18 mouse cellular contexts compared by ENCODE assay signal in the genomic region with DNA sequence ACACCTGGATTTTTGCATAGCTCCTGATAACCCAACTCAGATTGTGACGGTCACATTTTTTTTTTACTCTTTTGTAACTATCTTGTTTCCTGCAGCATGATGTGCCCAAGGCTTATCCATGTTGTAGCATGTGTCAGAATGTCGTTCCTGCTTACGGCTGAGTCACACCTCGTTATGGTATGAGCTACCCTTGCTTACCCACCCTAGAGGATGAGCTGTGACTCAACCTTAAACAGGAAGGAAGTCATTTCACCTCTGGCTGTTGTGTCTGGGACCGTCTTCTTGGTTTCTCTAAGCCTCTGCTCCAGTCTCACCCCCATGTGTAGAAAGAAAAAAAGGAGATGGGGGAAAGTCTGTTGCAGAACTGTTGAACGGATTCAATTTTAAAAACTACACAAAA.
DNase-seq lines count a peak whose midpoint lies in the region; ATAC-seq lines count a peak whose summit lies in the region.
"Had no signal": no experiment of that assay in that cellular context is flagged by ENCODE, and none has a peak within 500 bp of the region (broad histone marks: within the 10 kb centered on the region; RNA-seq: fewer than 3 reads in every experiment).

No protein-coding gene starts in this region.

- ATAC-seq in granulocyte monocyte progenitor cell, adult 5-6 weeks (replicated peaks; ENCODE audit: poor library complexity, severe bottlenecking): peak; percentile 52
- peak; percentile 58 for ATAC-seq in megakaryocyte progenitor cell, adult 5-6 weeks (replicated peaks; ENCODE audit: poor library complexity)
- no peak for ATAC-seq in activated CD4-positive, CD25-positive, alpha-beta regulatory T cell, adult 4 months
- ATAC-seq: forebrain, embryonic 16.5 days; Patski had no signal

- peak; percentile 54 for DNase-seq in 416B (ENCODE audit: low read depth)
- DNase-seq in heart, postnatal 14 days: no peak
- DNase-seq in thymus, postnatal 36 days: no peak
- DNase-seq: adrenal gland, adult 2 months; adrenal gland, postnatal 10 days; adrenal gland, postnatal 25 days; cerebellum, adult 11 months; cerebellum, adult 18-20 months; cerebellum, adult 8-10 months; cerebellum, adult 9-11 months; cerebellum, postnatal 14 days; cerebellum, postnatal 36 days; embryo, embryonic 11 days had no signal

- intact Hi-C loops in heart, postnatal 14 days (cut with DNase I): no loop called here
